Mouse (Mus musculus) adrenal gland, adult (tissue): ENCODE results near the gene Kcnn1.

Experiments
- DNase-seq, 2 experiments: peaks; one replicate each; pipeline ENCODE4 v3.0.0; 2022 to 2023; ENCODE audit warnings: low spot score in 1 of 2; ENCODE audit not compliant: inconsistent age in 2 of 2

Gene Kcnn1

DNA sequence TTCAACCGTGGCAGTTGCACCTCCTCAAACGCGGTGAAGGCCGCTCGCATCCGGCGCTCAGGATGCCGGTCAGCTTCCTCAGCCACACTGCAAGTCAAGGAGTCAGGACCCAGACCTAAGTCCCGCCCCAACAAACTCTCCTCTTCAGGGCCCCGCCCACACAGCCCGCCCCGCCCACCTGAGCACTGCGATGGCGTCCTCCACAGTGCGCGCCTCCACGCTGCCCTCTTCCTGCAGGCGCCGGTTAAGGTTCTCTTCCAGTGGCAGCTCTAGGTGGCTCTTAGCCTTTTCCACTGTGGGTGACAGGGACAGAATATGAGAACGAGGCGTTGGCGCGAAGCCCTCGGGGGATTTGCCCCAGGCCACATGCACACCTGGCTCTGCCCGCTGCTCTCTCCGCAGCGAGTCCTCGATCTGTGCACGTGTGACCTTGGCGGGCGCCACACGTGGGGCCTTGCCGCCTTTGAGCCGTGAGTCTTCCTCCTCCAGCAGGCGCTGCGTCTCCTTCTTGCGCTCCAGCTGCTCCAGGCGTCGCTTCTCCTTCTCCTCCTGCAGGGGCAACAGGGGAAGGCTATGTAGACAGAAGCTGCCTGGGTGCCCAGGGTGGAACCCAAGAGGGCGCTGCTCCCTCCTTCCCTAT lies 5.6 kb upstream of the Kcnn1 start:
- DNase-seq, result peak; percentile 61 to 80

DNA sequence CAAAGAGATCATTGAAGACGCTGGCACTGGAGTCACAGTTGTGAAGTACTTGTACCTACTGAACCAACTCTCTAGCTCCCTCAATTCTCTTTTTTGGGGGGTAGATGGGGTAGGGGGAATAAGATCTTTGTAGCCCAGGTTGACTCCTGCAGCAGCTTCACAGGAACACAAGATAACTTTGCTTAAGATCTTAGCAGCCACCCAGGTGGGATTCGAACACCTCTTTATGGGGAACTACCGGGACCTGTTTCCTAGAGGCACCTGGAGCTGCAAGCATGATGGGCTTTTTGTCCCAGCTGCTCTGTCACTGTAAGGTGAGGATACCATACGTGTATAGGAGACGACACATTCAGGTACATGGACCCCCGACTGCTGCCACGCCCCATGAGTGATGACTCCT lies 3.5 kb upstream of the Kcnn1 start:
- DNase-seq, result no peak

DNA sequence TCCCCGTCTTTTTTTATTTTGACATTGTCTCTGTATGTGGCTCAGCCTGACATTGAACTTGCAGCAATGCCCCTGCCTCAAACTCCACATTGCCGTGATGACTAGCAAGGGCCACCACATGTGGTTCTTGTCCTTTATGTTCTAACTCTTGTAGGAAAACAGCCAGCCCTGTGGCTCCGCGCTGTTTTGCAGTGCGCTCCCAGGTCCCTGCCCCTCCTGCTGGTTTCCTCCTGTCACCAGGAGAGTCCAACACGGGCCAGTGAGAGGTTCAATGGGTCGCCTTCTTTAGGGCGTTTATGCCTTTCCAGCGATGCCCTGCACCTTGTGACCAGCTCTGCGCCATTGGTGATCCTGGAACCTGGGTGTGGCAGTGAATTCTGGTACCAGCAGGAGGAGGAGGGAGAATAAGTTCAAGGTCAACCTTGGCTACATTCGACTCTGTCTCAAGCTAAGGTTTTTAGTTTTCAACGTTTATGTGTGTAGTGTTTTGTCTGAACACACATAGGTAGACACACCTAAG lies 3.0 kb upstream of the Kcnn1 start:
- no peak for DNase-seq

DNA sequence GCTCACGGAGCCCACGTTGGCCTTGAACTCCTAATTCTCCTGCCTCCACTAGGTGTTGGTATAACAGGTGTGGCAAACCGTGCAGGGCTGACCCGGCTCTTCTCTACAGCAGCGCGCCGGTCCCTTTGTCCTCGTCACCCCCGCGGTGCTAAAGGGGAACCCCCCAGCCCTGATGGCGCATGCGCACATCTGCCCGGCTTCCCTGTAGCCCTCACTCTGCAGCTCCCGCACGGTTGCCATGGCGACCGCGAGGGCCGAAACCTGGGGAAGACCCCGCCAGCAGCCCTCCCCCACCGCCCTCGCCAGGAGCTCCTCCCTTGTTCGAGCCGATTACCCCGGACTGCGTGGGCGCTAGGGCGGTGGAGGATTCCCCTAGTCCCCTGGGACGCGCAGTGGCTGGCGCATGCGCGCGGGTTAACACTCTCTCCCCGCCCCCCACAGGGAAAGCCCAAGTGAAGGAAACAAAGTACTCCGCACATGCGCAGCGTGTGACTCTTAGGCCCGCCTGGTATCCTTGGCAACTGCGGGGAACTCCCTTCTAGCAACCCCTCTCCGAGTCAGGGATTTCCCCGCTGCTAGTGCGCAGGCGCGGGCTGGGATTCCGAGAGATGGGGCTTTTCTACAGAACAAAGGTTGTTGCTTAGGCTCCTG lies 2.4 kb upstream of the Kcnn1 start:
- peak; percentile 99 to 100 for DNase-seq

DNA sequence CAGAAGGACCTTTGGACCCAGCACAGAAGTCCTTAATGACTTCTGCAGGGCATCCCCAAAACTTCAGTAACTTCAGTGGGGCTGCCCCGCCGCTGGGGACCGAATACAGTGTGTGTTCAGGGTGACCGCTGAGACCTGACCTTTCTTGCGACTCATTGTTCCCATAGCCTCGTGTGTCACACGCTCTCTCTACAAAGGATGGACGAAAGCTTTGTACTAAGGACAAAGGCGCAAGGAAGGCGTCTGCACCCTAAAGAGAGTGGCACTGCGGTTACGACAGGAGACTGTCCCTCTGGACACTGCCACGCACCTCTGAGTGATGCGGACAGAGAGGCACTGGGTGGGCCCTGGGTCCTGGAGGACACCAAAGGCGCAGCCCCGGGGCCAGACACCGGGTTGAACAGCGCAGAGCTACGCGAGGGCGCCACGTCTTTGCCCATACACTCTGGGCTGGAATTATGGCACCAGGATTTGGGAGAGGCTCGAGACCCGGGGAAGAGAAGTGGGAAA lies 1.7 kb upstream of the Kcnn1 start:
- DNase-seq, result peak; percentile 61 to 84

DNA sequence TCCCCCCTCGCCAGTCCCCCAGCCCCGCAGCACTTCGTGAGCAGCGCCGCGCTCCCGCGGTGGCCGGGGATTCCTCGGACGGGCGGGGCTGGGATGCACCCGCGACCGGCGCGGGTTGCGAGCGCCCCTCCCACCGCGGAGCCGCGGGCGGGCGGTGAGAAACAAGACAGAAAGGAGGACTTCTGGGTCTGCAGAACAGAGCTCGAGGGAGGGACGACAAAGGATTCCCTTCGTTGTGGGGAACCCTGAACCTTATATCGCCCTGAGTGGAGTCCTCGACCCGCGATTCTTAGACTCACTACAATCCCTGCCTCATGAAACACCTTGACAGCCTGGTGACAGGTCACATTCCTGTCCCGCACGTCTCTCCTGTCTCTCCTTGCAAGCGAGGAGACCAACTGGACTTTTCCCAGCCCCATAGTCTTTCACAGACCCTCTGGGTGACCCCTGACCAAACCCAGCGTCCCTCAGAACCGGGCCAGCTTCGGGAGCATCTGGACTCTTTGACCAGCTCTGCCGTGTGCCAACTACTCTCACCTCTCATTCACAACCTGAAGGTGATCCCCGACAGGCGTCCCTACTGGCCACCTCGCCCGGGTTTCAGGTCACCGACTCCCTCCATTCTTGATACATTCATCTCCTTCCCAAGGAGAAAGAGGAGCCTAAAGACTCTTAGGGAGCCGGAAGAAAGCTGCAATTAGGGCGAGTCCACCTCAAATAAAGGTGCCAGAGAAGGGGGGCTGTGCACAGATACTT lies 1.1 kb upstream of the Kcnn1 start:
- peak in 1 of 2 experiments; percentile 54 for DNase-seq

DNA sequence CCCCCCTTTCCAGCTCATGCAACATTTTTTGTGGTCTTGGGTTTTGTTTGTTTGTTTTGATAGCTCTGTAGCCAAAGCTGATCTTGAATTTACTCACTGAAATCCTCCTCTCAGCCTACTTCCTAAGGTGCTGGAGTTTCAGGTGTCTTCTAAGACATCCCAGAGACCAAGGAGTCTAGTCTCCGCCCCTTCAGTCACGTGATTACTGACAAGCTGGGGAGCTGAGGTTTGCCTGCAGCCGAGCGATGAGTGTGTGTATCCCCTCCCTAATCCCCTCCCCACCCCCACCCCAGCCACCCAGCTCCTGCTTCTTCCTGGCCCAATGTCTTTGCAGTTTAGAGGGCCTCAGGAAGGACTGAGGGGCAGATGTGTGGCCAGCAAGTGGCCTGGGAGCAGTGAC lies 5.5 kb downstream of the Kcnn1 start:
- no peak for DNase-seq

DNA sequence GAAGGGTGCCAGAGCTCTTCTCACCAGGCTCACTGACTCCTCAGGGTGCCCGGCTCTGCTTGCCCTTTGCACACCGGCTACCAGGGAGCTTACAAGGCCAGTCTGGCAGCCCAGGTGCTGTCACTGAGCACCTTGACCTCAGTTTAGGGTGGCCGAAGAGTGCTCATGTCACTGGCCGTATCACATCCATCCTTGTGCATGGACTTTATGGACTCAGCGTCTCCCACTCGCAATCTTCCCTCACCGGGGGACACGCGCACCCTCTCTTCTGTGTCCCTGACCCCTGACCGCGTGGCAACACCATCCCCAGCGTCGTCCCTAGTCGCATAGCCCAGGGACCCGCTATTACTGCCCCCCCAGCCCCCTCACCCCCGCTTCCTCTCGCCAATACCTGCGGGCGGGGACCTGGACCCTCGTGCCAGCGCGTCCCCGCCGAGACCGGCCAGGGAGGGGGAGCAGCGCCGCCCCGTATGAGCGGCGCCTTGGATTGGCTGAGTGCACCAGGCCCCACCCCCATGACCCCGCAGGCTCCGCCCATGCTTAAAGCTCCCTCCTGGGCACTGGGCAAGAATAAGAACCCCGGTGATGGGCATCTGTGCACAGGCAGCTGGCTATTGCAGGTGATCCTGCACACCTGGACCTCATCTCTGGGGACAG lies 6.4 kb downstream of the Kcnn1 start:
- DNase-seq, result peak; percentile 86 to 91

DNA sequence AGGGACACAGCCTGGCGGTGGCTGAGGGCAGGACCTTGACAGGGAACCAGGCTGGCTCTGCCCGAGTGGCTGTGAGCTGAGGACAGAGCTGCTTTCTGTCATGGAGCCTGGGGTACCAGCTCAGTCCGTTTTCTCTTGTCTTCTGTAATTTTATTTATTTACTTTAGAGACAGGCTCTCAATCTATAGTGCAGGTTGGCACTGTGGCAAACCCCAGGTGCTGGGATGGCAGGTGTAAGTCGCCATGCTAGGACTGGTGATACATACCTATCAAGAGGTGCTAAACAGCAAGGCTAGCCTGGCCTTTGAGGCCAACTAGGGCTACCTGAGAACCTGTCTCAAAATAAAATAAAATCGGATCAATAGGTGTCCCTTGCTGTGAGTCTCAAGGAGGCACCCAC lies 7.0 kb downstream of the Kcnn1 start:
- DNase-seq, result no peak

DNA sequence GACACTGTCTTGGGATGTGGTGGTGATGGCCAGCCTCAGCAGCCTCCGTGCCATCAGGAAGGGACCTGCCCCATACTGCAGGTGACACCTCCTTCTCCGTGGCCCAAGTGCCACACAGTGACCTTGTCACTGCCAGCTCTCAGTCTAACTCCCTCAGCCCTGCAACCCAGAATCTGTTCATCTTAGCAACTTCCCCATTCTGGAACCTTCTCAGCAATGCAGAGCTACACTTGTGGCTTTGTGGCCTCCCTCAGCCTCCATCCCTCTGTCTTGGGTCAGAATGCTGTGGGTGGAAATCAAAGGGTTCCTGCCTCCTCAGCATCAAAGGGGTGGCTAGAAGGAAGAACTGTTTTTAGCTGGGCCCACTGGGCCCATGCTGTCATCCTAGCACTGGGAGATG lies 9.2 kb downstream of the Kcnn1 start:
- DNase-seq, result no peak

DNA sequence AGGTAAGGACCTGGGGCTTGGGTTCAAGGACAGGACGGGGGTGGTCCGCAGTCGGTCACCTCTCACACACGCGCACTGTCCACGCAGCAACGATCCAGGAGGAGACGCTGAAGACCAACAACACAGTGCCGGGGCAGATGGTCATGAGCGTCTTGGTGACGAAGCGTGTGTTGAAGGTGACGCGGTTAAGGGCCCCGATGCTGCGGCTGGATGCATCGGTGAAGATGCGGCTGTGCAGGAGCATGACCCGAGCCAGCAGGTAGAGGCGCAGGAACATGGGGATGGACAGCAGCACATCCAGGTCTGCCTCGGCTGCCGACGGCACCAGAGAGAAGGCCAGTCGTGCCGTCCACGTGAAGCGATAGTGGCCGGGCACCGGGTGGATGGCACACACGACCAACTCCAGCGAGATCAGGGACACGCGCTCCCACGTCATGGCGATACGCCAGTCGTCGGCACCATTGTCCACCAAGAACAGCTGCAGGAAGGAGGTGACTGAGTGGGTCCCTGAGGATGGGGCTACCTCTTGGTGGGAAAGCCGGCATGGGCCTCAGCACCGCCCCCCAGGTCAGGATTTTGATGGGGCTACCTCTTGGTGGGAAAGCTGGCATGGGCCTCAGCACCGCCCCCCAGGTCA lies 10.3 kb downstream of the Kcnn1 start:
- DNase-seq, result no peak

DNA sequence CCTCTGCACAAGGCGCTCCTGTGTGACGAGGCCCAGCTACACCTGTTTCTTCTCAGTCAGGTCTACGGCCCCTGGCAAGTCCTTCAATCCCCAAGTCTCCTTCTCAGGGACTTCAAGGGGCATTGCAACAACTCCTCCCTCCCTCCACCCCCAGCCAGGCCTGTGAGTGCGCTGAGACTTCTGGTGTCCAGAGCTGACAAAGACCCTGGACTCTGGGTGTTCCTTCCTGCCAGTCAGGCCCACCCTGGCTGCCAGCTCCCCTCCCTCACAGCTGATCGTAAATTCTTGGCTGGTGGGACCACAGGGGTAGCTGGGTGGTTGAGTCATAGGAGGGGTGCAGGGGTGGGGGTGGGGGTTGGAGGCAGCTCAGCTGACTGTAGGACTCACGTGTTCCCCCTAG lies 11.2 kb downstream of the Kcnn1 start:
- DNase-seq, result no peak

DNA sequence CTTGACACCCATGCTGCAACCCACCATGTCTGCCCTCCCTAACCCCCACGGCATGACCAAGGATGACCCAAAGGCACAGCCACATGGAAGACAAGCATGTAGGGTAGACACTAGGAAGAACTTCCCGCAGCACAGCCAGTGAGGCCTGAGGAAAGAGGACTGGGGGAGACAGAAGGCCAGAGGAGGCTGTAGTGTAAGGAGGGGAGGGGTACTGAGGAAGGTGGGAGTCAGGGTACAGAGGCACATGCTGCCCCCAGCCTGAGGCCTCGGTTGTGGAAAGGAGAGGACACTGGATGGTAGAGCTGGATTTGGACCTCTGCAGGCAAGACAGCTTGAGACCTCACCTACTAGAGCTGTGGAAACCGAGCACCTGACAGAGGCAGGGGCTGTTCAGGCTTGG lies 12.1 kb downstream of the Kcnn1 start:
- no peak for DNase-seq

DNA sequence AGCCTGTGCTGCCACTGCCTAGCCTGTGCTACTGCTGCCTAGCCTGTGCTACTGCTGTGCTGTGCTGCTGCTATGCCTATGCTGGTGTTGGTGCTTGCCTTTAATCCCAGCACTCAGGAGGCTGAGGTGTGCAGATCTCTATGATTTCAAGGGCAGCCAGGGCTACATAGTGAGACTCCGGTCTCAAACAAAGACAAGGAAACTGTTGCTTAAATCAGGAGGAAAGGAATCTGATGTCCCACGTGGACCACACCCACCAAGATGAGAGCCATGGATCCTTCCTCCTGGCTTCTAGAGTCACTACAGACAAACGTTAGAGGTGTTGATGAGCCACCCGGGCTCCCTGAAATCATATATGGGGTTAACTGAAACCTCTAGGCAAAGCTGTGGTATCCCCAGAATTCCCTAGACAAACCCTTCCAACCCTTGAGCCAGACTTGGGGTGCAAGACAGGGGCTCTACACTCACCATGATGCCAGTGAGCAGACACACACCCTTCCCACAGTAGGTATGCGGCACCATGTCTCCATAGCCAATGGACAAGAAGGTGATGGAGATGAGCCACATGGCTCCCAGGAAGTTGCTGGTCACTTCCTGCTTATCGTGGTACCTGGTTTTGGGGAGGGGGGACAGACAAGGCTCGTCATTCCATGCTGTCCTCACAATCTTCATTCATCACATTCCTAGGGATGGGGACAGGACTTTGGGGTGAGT lies 12.8 kb downstream of the Kcnn1 start:
- DNase-seq, result no peak

DNA sequence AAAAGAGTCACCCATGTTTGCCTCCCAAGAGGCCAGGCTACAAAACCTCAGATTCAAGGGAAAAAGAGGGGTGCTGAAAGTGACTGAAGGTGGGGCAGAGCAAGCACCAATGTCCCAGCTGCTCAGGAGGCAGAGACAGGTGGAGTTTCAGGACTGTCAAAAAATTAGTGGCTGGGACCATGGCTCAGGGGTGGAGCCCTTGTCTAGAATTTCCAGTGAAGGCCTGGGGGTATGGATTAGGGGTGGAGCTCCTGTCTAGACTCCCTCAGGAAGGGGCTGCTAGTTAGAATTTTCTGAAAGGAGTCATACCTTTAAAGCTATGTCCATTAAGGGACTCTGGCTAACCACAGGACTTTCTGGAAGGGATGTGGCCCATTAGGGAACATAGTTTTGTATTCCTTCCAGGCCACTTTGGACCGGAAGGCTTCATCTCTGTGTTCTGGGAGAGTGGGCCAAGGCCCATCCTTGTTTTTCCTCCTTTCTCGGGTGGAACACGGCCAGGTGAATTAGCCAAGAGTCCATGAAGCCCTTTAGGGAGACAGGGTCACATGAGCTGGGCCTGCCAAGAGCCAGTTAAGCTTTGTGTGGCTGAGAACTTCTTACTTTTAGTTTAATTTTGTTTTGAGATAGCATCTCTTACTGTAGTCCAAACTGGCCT lies 13.6 kb downstream of the Kcnn1 start:
- DNase-seq, result no peak

DNA sequence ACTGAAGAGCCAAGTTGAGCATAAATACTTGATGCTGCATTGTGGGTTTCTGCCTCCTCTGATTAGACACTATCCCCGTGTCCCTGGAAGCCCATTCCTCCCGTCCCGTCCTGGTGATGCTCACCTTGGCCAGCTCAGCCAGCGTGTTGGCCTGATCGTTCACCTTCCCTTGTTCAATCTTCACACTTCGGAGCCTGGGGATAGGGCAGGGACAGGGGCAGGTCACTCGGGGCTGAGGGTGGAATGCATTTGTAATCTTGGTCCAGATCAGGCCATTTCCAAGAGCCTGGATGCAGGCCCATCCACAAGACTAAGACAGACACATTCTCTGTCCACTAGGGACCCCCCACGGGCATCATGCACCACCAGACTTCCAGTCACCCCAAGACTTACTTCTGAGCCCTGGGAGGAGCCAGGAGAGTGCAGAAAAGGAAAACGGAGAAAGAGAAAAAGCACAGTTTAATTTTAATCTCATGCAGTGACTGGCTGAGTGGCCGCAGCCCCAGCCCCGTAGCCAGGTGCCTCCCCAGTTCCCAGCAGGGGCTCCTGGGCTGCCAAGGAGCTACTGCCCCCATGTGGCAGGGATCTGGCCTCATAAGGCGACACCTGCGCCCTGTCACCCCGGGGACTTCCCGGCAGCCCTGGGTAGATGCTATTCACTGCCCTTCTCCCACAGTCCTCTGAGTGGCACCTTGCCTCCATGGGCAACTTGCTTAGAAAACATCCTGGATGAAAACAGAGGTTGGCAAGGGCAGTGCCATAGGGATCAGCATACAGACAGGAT lies 16.5 kb downstream of the Kcnn1 start:
- DNase-seq, result no peak

DNA sequence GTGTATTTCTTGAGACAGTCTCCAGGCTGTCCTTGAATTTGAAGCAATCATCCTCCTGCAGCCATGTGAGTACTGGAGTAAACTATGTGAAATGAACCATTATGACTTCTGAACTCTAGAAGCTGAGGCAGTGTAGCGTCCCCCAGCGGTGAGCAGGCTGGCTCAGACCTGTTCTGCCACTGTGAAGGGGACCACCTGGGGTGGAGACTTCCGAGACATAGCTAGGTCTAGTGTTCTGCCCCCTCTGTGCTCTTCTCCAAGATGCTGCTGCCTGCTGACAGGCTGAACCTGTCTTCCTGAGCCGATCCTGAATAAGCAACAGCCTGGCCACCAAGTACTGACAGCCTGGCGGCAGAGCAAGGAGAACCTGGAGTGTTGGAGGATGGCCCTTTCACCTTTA lies 17.9 kb downstream of the Kcnn1 start:
- DNase-seq, result no peak

DNA sequence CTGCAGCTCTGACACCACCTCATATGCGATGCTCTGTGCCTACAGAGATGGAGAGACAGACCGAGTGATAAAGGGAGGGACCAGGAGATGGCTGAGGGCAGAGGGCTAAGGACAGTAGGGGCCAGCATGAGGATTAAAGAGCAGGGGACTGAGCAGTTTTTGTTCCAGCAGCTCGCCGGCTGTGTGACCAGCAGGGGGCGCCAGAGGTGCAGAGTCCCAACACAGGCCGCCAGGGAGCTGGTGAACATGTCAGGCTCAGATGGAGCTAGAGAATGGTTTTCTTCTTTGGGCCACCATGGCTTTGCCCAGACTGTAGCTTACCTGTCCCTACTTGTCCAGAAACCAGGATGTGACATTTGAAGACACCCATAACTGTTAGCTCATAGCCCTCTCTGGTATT lies 18.5 kb downstream of the Kcnn1 start:
- peak; percentile 89 to 96 for DNase-seq

DNA sequence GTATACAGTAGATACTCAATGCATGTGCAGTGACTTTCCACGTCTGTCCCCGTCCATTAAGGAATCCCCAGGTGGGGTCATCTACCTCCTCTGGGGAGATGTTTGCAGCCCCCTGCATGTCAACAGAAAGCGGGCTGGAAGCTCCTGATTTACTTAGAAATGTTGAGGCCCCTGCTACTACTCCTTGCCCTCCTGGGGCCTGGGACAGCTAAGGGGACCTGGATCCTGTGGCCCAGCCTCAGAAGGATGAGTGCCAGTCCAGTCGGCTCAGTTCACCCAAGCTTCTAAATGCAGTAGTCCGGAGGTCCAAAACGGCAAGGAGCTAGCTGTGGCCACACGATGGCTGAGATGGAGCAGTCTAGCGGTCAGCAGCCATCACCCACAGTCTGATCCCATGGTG lies 19.1 kb downstream of the Kcnn1 start:
- no peak for DNase-seq
